Mouse (Mus musculus): Measurements from ENCODE around the gene Pax2.
"Not testable (repeated sequence)": the region's sequence is repeated elsewhere in the genome, so short reads cannot be mapped to it uniquely, and the experiment has no call there.

The Pax2 gene

GRCm38 (mm10) chr19:44835931-44836861, 80.4 kb downstream of the Pax2 start:
- DNase-seq = peak; percentile 41 to 57

GRCm38 (mm10) chr19:44837426-44838205, 81.8 kb downstream of the Pax2 start:
- peak; percentile 75 to 83 for DNase-seq

- peak; percentile 35 to 54 for DNase-seq
Measured at GRCm38 (mm10) chr19:44838321-44838720, 82.5 kb downstream of the Pax2 start.

DNA sequence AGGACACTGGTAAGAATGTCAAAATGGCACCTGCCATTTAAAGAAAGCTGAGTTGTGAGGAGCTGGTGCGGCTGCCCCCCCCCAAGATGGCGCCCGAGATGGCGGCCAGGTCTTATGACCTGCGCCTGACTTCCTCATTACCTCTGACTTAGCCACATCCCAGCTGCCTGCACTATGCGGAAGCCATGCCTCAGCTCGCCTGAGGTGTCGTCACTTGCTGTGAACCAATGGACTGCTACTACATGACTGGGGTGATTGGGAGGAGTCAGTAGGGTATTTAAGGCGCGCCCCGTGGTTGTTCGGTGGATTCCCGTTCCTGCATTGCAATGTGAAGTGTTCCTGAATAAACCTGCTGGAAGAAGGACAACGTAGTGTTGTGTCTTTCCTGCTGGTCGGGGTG, 86.8 kb downstream of the Pax2 start:
- DNase-seq = not testable (repeated sequence)

DNA sequence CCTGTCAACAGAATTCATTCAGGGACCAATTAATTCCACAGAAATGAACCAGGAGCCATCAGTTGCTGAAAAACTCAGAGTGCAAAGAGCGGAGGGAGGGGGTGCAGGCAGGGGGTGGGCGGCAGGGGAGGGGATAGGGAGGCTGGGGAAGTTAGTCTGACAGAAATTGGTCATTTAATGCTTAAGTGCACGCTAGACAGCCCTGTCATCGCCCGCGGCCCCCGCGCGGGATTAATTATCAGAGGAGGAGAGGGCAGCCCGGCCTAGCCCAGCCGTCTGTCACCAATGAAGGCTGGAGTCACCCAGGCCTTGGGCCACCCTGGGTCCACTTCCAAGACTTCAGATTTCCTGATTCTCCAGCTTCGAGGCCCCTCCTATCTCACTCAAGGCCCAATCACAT, 93.6 kb downstream of the Pax2 start:
- peak; percentile 44 to 62 for DNase-seq

- no peak for DNase-seq
Measured at GRCm38 (mm10) chr19:44858671-44859070, 102.8 kb downstream of the Pax2 start.

GRCm38 (mm10) chr19:44868766-44869165, 112.9 kb downstream of the Pax2 start:
- no peak for DNase-seq

GRCm38 (mm10) chr19:44874186-44874898, 118.5 kb downstream of the Pax2 start:
- DNase-seq = no peak

- no peak for DNase-seq
Measured at GRCm38 (mm10) chr19:44874928-44875327, 119.1 kb downstream of the Pax2 start.

GRCm38 (mm10) chr19:44875718-44876117, 119.9 kb downstream of the Pax2 start:
- DNase-seq = no peak

- no peak for DNase-seq
Measured at GRCm38 (mm10) chr19:44876529-44876928, 120.7 kb downstream of the Pax2 start.

DNA sequence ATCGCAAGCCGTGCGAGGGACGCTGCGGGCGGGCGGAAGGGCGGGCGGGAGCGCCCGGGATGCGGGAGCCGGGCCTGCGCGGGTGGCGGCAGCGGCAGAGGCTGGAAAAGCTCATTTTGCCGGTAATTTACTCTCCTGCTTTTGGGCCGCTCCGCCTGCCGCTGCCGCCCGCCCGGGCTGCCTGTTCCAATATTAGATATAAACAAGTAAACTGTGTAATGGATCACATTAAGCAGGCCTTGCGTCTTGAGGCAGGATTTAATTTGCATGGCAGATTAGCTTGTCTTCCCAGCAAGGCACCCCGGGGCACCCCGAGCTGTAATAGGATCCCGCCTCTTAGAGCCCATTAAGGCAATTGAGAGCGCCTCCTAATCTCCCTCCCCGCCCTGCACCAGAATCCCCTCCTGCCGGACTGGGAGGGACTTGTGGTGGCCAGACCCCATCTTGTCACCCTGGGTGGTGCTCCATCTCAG, 126.7 kb downstream of the Pax2 start:
- peak; percentile 68 to 75 for DNase-seq

DNA sequence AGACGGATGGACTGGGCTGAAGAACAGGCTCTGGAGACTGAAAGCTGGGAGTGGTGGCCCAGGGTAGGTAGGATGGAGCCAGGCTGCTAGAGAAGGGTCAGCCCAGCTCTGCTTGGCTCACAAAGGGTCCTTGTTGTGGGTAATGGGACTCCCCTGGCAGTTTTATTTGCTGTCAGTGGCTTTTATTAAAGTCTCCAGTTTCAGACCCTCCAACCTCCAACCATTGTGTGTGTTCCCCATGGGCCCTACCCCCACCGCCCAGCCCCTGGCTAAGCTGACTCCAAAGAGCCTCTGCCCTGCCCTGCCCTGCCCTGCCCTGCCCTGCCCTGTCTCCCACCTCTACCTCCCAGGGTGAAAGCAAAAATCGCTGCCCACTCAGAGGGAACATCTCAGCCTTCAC, 128.5 kb downstream of the Pax2 start:
- no peak for DNase-seq

DNA sequence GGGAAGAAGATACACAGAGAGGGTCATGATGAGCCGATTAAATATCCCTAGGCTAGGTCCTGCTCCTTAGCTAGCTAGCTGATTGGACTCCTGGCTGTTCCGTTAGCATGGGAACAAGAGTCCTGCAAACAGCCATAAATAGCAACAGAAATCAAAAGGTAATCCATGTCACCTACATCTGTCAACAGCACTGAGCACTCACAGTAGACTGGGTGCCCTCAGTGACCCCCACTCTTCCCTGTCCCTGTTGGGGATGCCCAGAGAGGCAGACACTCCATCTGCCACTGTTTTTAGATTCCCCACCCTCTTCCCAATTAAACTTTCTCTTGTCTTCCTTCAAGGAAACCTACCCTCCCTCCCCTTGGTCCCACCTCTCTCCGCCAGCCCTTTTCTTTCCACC, 130.6 kb downstream of the Pax2 start:
- DNase-seq = no peak

Data from kidney, postnatal 4 days (tissue).